Mouse (Mus musculus): Measurements from ENCODE around the gene Olfr532.

GRCm38 (mm10) chr7:140374300-140374699, 47.1 kb downstream of the Olfr532 start:
- TF ChIP-seq CTCF (IDR thresholded peaks at IDR 0.05; ENCODE audit: low read depth) (no peak), EP300 (optimal IDR thresholded peaks at IDR 0.05) (no peak)

Measured in stomach, postnatal 0 days (tissue).